Mouse (Mus musculus) gastrocnemius, postnatal 36 days (tissue): Measurements from ENCODE around the gene Pla2r1. TPM values are rescaled to one million over a fixed set of nuclear protein-coding genes. Genes with fewer than 3 reads are reported as not detected.
A peak's percentile ranks its signal among the peaks of the same experiment; 100 is the strongest.

Source experiments
- DNase-seq, 2 experiments: peaks; one replicate each; pipeline ENCODE4 v3.0.0; 2022
- intact Hi-C: fragments of 180-260 bp; cut with DNase I; formaldehyde crosslinking; loops from one replicate; pipeline ENCODE4 v1.15.1; 2025
- total RNA-seq, 2 experiments: library from RNA; stranded (reverse); gene quantifications; 2 replicates each; pipeline ENCODE4 v1.2.3; 2021

Pla2r1 gene
- total RNA-seq, 2 experiments from 2014 or later: 1.1 to 1.4 TPM

DNA sequence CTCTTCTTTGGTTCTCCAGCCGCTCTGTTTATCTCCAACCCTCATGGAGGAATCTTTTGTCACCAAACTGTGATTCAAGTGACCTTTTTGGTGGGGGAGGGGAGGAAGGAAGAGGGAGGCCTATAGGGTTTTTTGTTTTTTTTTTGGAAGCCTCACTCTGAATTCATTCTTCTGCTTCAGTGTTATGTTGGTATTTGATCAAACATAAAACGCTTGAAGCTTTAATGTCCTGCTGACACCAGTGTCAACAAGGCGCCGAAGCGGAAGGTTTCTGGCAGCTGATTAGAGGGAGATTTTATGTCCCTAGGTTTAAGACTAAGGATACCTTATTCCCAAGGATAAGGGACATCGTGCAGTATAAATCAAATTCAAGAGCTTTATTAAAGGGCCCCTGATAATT lies 143.9 kb downstream of the Pla2r1 start:
- DNase-seq: no peak
- intact Hi-C loops: no loop called here

- no peak for DNase-seq
- intact Hi-C loops: no loop called here
Measured at GRCm38 (mm10) chr2:60407387-60407786, 145.7 kb downstream of the Pla2r1 start.

DNA sequence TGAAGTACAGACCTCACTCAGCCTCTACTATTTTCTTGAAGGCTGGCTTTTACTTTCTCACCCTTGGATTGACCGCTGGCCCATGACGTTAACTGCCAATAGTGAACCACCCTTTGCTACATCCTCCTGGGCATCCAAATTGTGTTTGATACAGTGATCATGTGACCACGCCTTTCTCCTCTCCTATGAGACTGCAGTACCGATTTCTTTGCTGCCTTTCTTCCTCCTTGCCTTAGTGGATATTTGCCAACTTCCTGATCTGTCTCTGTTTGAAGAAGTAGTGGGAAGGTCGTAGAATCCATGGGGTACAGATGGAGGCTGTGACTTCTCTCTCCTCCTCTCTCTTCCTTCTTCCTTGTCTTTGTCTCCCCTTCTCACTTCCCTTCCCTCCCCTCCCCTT lies 147.7 kb downstream of the Pla2r1 start:
- intact Hi-C loops: no loop called here
- no peak for DNase-seq

- intact Hi-C loops: no loop called here
- DNase-seq: no peak
Measured at GRCm38 (mm10) chr2:60404763-60405162, 148.3 kb downstream of the Pla2r1 start.

- intact Hi-C loops: no loop called here
- no peak for DNase-seq
Measured at GRCm38 (mm10) chr2:60401694-60402093, 151.4 kb downstream of the Pla2r1 start.

GRCm38 (mm10) chr2:60393786-60394185 lies 159.3 kb downstream of the Pla2r1 start:
- intact Hi-C loops: no loop called here
- DNase-seq: no peak

DNA sequence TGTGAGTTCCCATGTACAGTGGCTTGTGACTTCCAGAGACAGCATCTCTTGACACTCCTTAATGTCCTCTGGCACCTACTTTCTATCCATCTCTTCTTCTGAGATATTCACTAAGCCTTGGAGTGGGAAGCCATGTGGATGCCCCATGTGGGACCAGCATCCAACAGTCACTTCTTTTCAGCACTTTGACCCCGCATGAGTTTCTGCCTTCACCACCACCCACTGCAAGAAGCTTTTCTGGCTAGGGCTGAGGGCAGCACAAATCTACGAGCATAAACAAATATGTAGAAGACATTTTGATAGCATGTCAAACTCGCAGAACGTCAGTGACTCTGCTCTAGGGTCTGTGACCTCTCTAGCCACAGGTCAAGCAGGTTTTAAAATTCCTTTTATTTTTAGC lies 160.8 kb downstream of the Pla2r1 start:
- intact Hi-C loops: no loop called here
- DNase-seq: no peak

GRCm38 (mm10) chr2:60387363-60387762 lies 165.7 kb downstream of the Pla2r1 start:
- intact Hi-C loops: no loop called here
- DNase-seq: no peak

DNA sequence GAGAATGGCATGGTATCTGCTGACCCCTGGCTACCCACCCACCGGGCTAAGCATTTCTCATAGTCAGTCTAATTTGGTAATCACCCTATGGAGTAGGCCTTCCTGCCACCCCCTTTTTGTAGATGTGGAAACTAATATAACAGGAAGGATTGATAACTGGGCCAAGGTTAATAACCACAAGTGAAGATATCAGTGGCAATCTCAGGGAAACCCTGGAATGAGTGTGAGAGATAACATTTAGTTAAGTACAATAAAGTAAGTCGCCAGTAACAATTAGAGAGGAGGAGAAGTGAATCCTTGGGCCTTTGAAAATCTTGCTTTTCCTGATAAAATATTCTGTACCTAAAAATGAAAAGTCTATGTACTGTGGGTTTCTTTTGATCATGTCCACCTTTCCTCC lies 166.3 kb downstream of the Pla2r1 start:
- intact Hi-C loops: no loop called here
- no peak for DNase-seq

DNA sequence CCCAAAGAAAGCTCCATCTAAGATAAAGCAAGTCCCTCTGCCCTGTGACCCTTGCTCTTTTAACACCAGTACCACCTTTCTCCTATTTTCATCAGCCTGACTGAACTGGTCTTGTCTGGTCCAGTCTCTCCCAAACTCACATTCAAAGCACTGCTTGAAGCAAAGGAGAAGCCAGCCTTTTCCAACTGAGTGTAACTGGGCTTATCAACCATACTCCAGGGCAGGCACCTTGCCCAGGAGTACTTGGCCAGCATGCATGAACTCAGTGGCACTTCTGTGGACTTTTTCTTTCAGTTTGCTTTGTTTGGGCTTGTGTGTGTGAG lies 168.4 kb downstream of the Pla2r1 start:
- DNase-seq: no peak
- intact Hi-C loops: no loop called here

GRCm38 (mm10) chr2:60384083-60384762 lies 168.9 kb downstream of the Pla2r1 start:
- no peak for DNase-seq
- intact Hi-C loops: no loop called here

DNA sequence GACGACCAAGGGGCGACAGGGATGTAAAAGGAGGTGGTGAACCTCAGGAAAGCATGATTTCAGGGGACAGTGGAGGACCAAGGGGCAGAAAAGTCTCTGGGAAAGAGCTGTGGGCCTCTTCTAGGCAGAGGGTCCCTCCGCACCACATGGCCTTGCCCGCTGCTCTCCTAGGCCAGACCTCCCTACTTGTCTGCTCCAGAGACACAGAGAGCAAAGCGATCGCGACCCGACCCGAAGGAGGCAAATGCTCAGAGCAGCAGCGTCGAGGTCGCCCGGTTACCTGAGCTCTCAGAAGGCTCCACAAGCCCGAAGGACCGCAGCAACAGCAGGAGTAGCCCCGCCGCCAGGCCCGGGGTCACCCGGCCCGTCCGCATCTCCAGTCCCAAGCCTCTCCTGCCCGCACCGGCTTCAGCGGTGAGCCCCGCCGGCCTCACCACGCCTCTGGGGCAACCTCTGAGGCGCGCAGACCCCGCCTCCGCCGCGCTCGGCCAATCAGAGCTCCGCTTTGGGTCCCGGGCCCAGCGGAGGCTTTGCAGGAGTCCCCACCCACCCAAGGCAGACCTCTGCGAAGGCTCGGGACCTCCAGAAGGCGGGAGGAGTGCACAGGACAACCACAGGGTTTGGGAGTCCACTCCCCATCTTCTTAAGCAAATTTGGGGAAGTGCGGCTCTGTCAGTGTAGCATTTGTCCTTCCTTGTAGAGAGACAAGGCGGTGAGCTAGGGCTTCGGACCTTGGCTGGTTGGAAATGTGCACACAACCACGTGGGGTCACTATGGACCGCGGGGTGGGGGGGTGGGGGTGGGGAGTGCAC lies 170.0 kb downstream of the Pla2r1 start, which contains the start of gene Ly75:
Gene Ly75, minus strand, starts transcription at position 446 of the 812 bp plus-strand sequence.
- intact Hi-C loops: no loop called here
- peak; percentile 59 to 66 for DNase-seq

- DNase-seq: no peak
- intact Hi-C loops: no loop called here
Measured at GRCm38 (mm10) chr2:60382346-60382745, 170.8 kb downstream of the Pla2r1 start.

DNA sequence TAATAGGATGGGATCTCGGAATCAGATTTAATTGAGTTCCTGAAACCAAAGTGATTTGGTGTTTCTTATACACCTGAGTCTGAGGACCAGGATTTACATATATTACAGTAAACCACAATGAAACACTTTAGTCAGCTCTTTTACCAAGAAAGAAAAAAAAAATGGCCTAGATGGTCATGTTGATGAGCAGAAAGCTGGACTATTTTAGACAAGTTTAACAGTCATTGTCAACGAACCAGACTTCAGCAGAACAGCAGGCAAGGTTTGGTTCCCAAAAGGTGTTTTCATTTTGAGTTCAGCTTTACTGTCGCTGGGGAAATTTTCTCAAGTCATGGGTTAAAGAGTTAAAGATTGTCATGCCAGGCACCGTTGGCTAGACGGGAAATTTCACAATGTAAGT lies 175.8 kb downstream of the Pla2r1 start:
- intact Hi-C loops: no loop called here
- DNase-seq: no peak

- intact Hi-C loops: no loop called here
- no peak for DNase-seq
Measured at GRCm38 (mm10) chr2:60375608-60376107, 177.4 kb downstream of the Pla2r1 start.

- DNase-seq: no peak
- intact Hi-C loops: no loop called here
Measured at GRCm38 (mm10) chr2:60375126-60375525, 178.0 kb downstream of the Pla2r1 start.

- DNase-seq: no peak
- intact Hi-C loops: no loop called here
Measured at GRCm38 (mm10) chr2:60370188-60370587, 182.9 kb downstream of the Pla2r1 start.

- intact Hi-C loops: no loop called here
- no peak for DNase-seq
Measured at GRCm38 (mm10) chr2:60369454-60369853, 183.7 kb downstream of the Pla2r1 start.

- no peak for DNase-seq
- intact Hi-C loops: no loop called here
Measured at GRCm38 (mm10) chr2:60367871-60368270, 185.2 kb downstream of the Pla2r1 start.
